Mouse (Mus musculus) bone marrow macrophage, adult 2 months (primary cell): ENCODE results near the gene Themis. TPM values are rescaled to one million over a fixed set of nuclear protein-coding genes. Genes with fewer than 3 reads are reported as not detected.

ENCODE experiments used
- H3K27ac ChIP-seq: 2 replicates; pipeline ENCODE4 v1.5.1; 2012; ENCODE audit warnings: low read depth, low read length; ENCODE audit not compliant: insufficient read depth
- H3K4me1 ChIP-seq: 2 replicates; pipeline ENCODE4 v1.6.1; 2012; ENCODE audit warnings: low read length; ENCODE audit not compliant: control insufficient read depth, insufficient read depth
- H3K4me3 ChIP-seq: 2 replicates; pipeline ENCODE4 v1.5.1; 2012; ENCODE audit warnings: mild to moderate bottlenecking, low read length, moderate library complexity; ENCODE audit not compliant: insufficient read depth
- CTCF ChIP-seq: IDR thresholded peaks from 2 replicates; pipeline ENCODE4 v1.5.1; 2012; ENCODE audit warnings: low read depth, mild to moderate bottlenecking, low read length, moderate library complexity
- POLR2A ChIP-seq: IDR thresholded peaks from 2 replicates; pipeline ENCODE4 v1.6.1; 2012; ENCODE audit warnings: mild to moderate bottlenecking, low read depth, low read length, borderline replicate concordance
- polyA plus RNA-seq: library from polyadenylated mRNA; stranded (reverse); fragments of >200 nt; gene quantifications from 2 replicates; pipeline ENCODE4 v1.2.4, GENCODE M21; 2012; ENCODE audit not compliant: missing spikeins, insufficient read depth, insufficient read length

Gene Themis
- not detected in 2 replicates for polyA plus RNA-seq

DNA sequence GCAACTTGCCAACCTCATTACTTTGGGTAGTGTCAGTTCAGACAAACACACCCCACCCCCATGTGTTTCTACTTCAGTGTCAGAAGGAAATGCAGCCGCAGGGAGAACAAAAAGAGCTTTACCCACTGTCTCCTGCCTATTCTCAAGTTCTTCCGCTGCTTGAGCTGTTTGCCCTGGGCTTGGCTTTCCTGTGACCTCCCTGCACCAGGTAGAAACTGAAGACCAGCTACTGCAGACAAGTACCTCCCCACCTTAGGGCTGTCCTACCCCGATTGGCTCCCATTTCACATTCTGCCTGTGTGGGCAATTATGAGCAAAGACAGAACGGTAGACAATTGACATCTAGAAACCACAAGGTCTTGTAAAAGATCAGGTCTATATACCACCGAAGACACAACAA, at the start of gene Themis:
Gene Themis (plus strand): TSS at position 100 of the 400 bp plus-strand sequence.
- no peak within 1 kb of the TSS for H3K4me3 ChIP-seq
- no peak for TF ChIP-seq POLR2A
- no peak within 1 kb of the TSS for H3K27ac ChIP-seq
- no peaks in the 10 kb centered on the region for H3K4me1 ChIP-seq

GRCm38 (mm10) chr10:28619415-28619814, 48.7 kb upstream of the Themis start:
- Histone ChIP-seq H3K4me3 (no peak overlapping the region), H3K4me1 (no peaks in the 10 kb centered on the region), H3K27ac (no peak overlapping the region)
- no peak for TF ChIP-seq POLR2A
- no peak for TF ChIP-seq CTCF

DNA sequence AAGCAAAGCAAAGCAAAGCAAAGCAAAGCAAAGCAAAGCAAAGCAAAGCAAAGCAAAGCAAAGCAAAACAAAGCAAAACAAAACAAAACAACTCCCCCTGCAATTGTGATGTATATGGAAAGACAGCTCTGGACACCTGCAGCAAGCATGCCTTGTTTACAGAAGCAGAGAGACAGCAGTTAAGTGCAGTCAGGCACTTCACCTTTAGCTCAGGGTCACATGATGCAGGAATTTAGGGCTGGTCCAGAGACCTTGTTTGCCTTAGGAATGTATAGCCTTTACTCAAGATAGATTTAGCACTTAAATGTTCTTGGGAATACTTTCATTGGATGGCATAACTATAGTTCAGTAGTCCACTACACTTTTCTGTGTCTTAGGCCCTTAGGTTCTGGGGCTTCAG, 32.1 kb upstream of the Themis start:
- TF ChIP-seq POLR2A (no peak), CTCF (no peak)
- H3K27ac ChIP-seq = no peak overlapping the region
- no peak overlapping the region for H3K4me3 ChIP-seq
- no peaks in the 10 kb centered on the region for H3K4me1 ChIP-seq

DNA sequence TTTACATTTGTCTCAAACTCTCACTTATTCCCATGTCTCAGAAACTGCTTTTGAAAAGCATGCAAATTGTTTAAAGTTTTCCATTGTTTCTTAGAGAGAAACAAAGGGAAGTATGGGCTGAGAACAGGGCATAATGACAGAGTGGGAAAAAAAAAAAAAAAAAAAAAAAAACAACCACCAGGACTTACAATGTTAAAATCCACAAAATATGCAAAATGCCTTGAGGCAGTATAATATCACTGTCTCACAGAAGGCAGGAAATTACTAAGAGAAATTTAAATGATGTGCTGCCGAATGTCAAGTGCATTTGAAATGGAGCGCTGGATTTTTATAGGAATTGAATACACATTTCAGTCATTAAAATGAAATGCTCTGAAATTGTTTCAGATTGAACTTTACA, 26.3 kb upstream of the Themis start:
- no peak for TF ChIP-seq POLR2A
- no peak for TF ChIP-seq CTCF
- no peaks in the 10 kb centered on the region for H3K4me1 ChIP-seq
- no peak overlapping the region for H3K4me3 ChIP-seq
- no peak overlapping the region for H3K27ac ChIP-seq

GRCm38 (mm10) chr10:28647855-28648254, 20.3 kb upstream of the Themis start:
- no peaks in the 10 kb centered on the region for H3K4me1 ChIP-seq
- TF ChIP-seq POLR2A = no peak
- TF ChIP-seq CTCF = no peak
- H3K4me3 ChIP-seq = no peak overlapping the region
- H3K27ac ChIP-seq = no peak overlapping the region

DNA sequence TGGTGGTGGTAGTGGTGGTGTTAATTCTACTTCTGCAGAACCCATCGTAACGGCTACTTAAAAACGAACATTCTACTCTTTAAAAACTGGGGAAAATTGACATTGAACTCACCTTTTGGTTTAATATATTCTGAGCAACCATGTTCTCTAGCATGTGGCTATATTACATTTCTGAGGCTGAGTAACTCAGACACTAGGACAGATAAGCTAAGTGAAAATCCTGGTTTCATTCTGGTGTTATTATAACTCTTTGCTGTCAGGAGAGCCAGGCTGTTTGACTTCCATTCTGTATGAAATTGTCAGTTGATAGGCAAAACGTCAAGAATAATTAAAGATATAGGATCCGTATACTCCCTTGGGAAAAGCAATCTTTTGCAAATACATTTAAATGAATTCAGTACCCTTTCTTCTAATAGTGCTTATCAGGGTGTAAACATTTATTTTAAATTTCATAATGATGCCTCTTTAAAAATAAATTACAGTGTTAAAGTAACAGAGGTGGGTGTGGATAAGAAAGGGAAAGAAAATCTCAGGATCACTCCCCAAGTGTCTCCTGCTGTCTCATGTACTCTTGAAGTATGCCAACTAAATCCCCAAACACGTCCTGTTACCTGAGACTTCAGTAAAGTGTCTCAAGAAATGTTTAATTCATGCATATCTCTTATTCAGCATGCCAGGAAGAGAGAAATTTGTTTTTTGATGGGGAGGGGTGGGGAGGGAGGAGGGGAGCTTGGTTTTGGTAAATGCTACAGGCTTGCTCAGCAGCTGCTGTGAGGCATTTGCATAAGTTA, 18.9 kb upstream of the Themis start:
- TF ChIP-seq POLR2A (no peak), CTCF (no peak)
- Histone ChIP-seq H3K27ac (no peak overlapping the region), H3K4me1 (no peaks in the 10 kb centered on the region), H3K4me3 (no peak overlapping the region)

- no peak for TF ChIP-seq POLR2A
- Histone ChIP-seq H3K4me3 (no peak overlapping the region), H3K27ac (no peak overlapping the region), H3K4me1 (no peaks in the 10 kb centered on the region)
Measured at GRCm38 (mm10) chr10:28649900-28650160, 18.3 kb upstream of the Themis start.

- Histone ChIP-seq H3K27ac (no peak overlapping the region), H3K4me1 (no peaks in the 10 kb centered on the region), H3K4me3 (no peak overlapping the region)
- TF ChIP-seq CTCF (no peak), POLR2A (no peak)
Measured at GRCm38 (mm10) chr10:28651910-28652309, 16.2 kb upstream of the Themis start.

DNA sequence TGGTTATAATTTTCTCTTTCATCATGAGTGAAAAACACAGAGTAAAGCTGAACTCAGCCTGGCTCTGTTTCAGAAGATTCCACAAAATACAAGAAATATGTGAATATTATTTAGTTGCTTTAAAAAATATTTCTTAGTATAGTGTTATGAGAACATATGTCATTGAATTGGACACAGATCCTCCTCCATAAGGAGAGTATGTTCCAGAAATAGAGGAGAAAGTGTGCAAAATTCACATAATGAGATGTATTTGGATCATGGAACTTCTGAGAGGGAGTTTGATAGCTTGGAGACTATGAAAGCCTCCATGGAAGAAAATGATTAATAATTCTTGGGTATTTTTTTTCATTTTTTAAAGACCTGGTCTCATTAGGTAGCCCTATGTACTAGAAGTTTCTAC, 13.4 kb upstream of the Themis start:
- no peak overlapping the region for H3K27ac ChIP-seq
- no peak overlapping the region for H3K4me3 ChIP-seq
- no peak for TF ChIP-seq CTCF
- TF ChIP-seq POLR2A = no peak
- H3K4me1 ChIP-seq = no peaks in the 10 kb centered on the region

- no peak for TF ChIP-seq POLR2A
- no peak for TF ChIP-seq CTCF
- H3K4me3 ChIP-seq = no peak overlapping the region
- H3K4me1 ChIP-seq = no peaks in the 10 kb centered on the region
Measured at GRCm38 (mm10) chr10:28665141-28665540, 3.0 kb upstream of the Themis start.

GRCm38 (mm10) chr10:28673931-28674330, 5.8 kb downstream of the Themis start:
- Histone ChIP-seq H3K4me1 (no peaks in the 10 kb centered on the region), H3K27ac (no peak overlapping the region), H3K4me3 (no peak overlapping the region)
- no peak for TF ChIP-seq CTCF
- TF ChIP-seq POLR2A = no peak

More at GRCm38 (mm10) chr10:28665141-28665540, 3.0 kb upstream of the Themis start:
- no peak overlapping the region for H3K27ac ChIP-seq
